Mouse (Mus musculus): Measurements from ENCODE around the gene Gpc2. TPM values are rescaled to one million over a fixed set of nuclear protein-coding genes. Genes with fewer than 3 reads are reported as not detected.

Gpc2 gene
- total RNA-seq, 4 experiments from 2014 or later: 0.10 to 0.22 TPM; not detected in 2

DNA sequence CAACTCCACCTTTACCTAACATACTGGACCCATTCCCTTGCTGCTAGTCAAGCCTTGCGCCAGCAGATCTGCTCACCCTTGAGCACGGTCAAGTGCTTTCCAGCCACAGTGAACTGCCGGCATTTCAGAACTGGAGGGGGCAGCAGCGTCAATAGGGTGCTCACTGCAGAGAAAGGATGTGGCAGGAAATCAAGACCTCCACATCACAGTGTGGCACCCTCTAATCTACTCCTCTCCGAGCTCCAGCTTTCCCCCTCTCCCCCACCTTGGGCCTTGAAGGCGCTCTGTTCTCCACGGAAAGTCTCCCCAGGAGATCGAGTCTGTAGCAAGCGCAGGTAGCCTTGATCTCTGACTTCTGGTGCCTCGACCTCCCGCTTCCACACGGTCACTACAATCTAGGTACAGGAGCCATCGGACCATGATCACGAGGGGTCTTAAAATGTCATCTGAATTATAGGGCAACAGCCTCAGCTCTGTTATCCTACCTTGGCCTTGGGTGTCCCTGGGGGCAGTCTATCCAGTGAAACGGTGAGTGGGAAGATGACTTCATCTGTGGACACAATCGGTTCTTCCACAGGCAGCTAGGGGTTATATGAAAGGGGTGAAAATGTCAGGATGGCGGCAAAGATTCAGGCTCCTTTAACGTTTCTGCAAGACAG, 17.1 kb downstream of the Gpc2 start:
- no peak for DNase-seq (ENCODE audit: low spot score in 2 of 2)

DNA sequence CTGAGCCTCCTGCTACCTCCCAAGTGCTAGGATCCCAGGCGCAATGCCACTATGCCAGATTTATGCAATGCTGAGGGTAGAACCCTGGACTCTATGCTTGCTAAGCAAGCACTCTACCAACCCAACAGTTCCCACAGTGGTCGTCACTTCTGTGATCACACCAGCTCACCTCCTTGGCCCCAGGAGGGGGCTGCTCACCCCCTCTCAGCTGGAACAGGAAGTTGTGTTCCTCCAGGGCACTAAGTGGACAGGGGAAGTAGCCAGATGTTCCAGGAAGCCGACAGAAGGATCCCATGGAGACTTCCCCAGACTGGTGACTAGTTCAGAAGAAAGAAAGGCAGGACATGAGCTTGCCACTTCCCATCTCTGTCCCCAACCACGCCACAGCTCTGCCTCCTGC, 17.8 kb downstream of the Gpc2 start:
- no peak for DNase-seq (ENCODE audit: low spot score in 2 of 2)

DNA sequence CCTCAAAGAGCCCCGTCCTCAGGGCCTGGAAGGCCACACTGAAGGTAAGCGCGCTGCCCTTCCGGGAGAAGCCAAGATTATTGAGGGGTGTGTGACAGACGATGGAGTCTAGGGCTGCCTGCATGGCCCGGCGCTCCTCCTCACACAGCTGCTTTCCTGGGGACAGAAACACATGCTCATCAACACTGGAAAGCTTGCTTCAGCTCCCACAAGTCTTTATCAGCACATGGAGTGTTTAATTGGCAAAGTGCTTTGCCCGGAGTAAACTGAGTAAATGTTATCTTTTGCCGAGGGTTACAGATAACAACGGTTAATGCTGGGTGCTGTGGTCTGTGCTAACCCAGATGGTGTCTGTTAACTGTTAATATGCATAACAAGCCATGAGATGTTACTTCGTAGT, 19.0 kb downstream of the Gpc2 start:
- no peak for DNase-seq (ENCODE audit: low spot score in 2 of 2)

DNA sequence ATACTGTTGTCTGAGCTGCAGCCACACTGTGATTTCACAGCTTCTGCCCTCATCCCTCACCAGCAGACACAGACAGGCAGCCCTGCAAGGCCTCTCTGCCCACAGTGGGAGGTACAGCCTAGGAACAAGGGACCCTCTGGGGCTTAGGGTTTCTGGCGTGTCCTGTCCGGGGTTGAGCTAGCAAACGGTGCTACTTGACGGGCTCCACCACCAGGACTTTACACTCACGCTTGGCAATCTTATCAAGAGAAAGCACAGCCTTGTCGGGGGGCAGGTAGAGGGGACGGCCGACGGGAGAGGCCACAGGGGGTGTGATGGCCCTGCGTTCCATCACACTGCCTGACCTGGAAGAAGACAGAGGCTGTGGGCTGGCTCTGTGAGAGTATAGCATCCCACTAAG, 19.8 kb downstream of the Gpc2 start:
- no peak for DNase-seq (ENCODE audit: low spot score in 2 of 2)

DNA sequence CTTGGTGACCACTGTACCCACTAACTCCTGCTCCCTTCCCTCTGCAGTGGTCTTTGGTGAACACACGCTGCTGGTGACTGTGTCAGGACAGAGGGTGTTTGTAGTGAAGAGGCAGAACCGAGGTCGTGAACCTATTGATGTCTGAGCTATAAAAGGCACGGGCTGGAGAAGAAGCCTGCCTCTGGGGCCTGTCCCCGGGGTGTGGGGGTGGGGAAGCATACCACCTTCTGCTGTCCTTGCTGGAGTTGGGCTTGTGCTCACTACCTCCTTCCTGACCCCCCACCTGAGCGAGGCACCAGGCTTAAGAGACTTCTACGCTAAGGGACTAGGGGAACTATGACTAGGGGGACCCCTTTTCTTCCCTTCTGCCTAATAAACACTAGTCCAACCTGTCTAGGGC, 20.8 kb downstream of the Gpc2 start:
- no peak for DNase-seq (ENCODE audit: low spot score in 2 of 2)

DNA sequence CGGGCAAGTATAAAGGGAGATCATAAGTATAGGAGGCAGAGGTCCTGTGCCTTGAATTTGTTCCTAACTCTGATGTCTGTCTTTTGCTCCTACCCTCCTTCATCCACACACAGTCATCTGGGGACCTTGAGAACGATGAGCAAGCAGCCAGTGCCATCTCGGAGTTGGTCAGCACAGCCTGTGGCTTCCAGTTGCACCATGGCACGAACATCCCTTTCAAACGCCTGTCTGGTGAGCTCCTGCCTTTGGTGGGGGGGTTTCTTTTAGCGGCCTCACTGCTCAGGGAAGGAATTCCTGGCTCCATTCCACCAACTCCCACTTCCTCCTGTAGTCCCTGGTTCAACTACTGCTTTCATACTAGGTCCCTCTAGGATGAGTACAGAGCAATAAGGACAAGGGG, 21.3 kb downstream of the Gpc2 start:
- DNase-seq (ENCODE audit: low spot score in 2 of 2): no peak

DNA sequence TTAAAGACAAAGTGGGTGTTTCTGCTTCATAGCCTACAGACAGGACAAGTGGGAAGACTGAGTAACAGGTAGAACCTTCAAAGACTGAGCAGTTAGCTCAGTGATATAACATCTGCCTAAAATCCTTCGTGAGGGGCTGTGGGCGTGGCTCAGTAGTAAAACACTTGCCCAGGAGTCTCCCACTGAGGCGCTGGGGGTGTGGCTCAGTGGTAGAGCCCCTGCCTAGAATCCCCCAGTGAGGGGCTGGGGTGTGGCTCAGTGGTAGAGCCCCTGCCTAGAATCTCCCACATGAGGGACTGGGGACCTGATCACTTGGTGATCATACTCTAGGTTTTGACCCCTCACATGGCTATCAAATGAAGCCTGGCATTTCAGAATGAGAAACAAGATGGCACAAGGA, 21.7 kb downstream of the Gpc2 start:
- no peak for DNase-seq (ENCODE audit: low spot score in 2 of 2)

DNA sequence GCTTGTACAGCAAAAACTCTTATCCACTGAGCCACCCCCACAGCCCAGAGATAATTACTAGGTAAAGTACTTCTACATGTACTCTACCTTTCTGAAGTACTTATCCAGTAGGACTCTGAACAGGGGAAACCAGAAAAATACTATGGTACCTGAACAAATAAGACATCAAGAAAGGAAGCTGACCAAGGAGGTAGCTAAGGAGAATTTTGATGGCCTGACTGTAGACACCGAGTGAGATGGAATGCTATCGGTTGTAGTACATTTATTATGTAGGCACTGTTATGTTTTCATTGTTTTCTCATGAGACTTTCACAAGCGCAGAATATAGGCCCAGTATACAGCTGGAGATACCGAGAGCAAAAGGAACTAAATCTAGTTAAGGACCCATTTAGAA, 22.2 kb downstream of the Gpc2 start:
- DNase-seq (ENCODE audit: low spot score in 2 of 2): no peak

DNA sequence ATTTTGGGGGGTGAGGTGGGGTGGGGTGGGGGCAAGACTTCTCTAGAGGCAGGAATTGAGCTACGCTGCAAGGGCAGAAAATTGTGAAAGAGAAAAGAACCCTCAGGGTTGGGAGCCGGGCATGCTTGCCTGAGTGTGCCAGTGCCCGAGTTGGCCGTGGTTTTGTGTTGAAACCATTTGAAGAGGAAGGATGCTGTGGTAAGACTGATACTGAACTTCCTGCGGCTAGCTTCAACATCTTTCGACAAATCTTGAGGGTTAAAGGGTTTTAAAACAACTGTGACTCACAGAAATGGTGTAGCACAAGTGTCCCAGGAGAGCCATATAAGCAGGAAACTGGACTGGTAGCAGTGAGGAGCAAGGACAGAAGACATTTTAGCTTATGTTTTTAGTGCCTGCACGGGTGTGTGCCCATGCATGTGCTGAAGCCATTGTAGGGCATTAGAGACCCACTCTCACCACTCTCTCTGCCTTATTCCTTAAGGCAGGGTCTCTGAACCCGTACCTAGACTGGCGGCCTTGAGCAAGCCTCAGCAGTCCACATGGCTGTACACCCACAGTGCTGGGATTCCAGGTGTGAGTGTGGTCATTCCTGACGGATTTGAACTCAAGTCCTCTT, 22.7 kb downstream of the Gpc2 start:
- DNase-seq (ENCODE audit: low spot score in 2 of 2): no peak

DNA sequence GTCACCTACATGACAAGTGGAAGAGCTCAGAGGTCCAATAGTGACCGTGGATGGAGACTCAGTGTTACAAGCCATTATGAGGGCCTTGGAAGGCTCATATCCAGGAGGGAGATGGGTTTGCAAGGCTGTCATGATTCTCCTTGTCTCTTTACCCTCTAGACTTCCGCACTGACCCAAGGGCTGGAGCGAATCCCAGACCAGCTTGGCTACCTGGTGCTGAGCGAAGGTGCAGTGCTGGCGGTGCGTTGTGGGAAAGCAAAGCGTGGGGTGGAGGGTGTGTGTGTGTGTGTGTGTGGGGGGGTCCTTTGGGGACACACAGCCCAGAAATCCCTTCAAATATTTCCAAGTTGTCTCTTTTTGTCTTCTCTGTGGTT, 23.7 kb downstream of the Gpc2 start:
- no peak for DNase-seq (ENCODE audit: low spot score in 2 of 2)

DNA sequence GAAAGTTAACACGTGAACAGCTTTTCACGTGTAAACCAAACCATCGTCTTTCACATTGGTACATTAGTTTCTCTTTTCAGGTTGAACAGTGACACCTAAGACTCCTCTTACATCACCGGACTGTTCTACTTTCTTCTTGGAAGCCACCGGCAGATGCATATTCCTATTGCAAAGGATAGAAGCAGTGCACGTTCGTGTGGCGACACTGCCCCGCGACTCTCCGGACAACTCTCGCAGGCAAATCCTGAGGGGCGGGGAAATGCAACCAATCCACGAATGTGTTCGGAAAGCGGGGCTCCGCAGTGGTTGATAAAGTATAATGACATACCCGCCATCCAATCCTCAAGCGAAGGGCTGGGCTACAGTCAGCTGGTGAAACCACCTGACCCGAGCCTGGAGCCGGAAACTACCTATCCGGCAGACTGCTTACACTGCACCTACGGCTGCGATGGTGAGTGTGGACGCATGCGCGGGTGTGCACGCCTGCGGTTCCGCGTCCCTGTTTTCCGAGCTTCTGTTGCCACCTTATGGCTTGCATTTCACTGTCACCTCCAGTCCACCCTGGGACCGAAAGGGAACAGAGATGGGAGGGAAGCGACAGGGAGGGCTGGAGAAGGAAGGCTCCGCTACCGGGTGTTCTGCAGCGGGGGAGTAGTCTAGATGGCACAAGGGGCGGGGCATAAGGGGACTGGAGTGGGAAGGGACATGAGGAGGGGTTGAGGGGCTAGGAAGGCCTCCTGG, 24.3 kb downstream of the Gpc2 start, which contains the start of gene Lamtor4:
Gene Lamtor4 (plus strand): TSS at position 130 of the 741 bp plus-strand sequence.
- peak; percentile 87 to 92 for DNase-seq (ENCODE audit: low spot score in 2 of 2)

DNA sequence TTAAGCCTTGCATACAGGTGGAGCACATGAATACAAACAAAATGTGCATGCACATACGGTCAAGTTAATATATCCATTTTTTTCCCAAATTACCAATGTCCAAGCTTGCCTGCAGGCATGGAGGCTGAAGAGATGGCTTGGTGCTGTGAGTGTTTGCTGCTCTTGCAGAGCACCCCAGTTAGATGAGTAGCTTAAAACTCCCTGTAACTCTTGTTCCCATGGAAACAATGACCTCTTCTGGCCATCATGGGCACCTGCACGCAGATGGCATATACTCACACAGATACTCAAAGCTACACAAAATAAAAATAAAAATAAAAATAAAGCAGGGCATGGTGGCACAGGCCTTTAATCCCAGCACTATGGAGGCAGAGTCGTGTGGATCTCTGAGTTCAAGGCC, 26.7 kb downstream of the Gpc2 start:
- DNase-seq (ENCODE audit: low spot score in 2 of 2): no peak

DNA sequence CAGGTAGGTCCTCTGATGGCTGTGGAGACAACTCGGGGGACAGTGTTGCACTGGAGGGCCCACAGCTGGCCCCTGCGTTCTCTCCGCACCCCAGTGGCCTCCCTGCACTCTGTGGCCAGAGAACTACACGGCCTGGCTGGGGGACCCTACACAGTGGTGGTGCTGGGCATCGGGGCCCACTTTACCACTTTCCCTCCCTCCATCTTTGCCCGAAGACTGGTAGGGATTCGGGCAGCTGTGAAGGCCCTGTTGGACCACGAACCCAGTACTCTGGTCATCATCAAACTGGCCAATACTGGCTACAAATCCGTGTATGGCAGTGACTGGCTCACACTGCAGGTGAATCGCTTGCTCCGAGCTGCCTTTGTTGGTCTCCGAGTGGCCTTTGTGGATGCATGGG, 28.7 kb downstream of the Gpc2 start:
- DNase-seq (ENCODE audit: low spot score in 2 of 2): no peak

DNA sequence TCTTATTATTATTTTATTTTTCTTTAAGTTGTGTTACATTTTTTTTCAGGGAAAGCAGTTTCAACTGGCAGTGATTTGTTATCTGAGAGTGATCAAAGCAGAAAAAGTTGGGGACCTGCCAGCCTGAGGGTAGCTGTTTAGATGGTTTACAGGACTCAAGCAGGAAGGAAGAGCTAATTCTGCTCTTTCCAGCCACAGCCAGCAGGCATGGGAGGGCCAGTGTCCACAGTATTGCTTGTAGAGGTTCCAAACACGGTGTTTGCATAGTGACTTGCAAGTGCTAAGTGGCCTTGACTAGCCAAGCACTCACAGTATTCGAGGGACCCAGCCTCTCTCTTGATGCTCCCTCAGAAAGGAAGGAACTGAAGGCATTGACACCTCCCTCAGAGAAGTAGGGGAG, 38.3 kb downstream of the Gpc2 start:
- no peak for DNase-seq (ENCODE audit: low spot score in 2 of 2)

DNA sequence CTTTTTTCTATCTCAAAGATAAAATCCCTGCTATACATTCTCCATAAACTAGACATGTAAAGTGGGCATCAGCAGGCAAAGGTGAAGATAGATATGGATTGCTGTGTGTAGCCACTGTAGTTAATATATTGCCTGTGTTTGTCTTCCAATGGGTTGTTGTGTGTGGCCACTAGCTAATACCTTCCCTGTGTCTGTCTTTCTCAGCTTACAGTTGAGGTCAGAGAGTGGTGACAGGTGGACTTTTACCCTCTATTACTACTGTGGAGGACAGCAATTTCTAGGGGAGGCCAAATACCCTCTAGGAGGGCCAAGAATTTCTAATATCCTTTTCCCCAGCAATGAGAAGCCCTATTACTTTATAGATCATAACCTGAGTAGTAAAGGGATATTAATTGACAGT, 45.6 kb downstream of the Gpc2 start:
- DNase-seq (ENCODE audit: low spot score in 2 of 2): no peak

DNA sequence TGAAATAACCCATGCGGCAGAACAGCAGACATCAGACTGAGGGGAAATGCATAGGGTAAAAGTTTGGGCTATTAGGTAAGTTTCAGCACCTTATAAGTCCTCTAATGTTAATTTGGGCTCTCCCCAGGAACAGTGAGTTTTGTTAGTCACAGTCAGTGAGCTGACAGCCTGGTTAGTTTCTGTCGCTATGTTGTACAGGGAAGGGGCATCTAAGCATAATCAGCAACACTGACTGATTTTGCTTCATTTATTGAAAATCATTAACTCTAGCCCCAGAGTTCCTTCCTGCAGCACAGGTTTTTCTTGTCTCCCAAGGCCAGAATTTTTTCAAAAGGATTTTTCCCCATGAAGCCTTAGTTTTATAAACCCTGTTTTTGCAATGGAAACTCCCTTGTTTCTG, 46.0 kb downstream of the Gpc2 start:
- no peak for DNase-seq (ENCODE audit: low spot score in 2 of 2)

DNA sequence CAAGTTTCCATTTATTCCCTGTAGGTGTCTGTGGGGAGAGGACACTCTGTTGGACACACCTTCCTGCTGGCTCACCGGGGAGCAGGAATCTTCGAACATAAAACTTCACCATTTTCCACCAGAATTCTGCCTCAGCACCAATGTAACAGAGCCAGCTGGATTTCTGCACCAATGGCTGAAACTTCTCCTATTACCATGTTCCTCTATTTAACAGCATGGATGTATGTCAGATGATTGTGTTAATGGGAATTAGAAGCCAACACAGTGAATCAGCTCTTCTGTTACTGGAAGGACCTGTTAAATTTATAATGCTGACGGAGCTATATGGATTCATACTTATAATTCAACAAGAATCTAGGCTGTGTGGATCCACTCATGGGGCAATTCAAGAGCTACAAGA, 50.3 kb downstream of the Gpc2 start:
- no peak for DNase-seq (ENCODE audit: low spot score in 2 of 2)

DNA sequence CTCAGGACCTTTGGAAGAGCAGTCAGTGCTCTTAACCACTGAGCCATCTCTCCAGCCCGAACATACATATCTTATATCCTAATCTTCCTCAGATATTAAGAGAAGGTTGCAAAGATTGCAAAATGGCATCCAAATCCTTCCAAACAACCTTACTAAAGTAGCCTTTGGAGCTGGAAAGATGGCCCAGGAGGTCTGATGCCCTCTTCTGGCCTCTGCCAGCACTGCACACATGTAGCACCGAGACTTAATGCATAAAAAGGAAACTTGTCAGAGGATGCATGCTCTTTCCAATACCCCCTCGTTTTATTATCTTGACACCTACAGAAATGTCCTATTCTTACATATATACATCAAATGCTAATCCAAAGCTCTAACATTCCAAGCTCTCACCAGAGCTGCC, 51.8 kb downstream of the Gpc2 start:
- no peak for DNase-seq (ENCODE audit: low spot score in 2 of 2)

DNA sequence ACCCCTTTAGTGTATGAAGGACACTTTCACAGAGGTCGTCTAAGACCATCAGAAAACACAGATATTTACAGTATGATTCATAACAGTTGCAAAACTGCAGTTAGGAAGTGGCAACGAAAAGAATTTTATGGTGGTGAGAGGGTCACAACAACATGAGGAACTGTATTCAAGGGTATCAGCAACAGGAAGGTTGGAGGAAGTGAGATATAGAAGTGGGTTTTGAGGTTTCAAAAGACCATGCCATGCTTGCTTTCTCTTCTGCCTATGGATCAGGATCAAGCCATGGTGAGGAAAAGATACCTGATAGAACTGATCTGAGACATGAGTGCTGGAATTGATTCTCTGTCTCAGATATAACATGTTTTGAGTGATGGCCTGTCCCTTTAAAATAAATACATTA, 52.4 kb downstream of the Gpc2 start:
- DNase-seq (ENCODE audit: low spot score in 2 of 2): no peak

DNA sequence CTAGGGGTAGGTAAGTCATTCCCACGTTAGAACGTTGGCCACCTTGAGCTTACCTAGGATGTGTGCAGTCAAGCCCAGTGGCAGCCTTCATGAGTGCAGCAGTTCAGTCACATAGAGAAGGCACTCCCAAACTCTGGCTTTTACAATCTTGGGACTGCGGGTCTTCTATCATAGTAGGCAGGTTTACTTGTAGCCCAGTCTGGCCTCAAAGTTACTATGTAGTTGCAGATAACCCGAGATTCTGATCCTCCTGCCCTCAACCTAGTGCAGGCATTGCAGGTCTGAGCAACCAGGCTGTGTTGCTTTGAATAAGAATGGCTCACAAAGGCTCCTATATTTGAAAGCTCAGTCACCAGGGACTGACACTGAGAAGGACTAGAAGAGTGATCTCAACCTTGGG, 53.3 kb downstream of the Gpc2 start:
- no peak for DNase-seq (ENCODE audit: low spot score in 2 of 2)

DNA sequence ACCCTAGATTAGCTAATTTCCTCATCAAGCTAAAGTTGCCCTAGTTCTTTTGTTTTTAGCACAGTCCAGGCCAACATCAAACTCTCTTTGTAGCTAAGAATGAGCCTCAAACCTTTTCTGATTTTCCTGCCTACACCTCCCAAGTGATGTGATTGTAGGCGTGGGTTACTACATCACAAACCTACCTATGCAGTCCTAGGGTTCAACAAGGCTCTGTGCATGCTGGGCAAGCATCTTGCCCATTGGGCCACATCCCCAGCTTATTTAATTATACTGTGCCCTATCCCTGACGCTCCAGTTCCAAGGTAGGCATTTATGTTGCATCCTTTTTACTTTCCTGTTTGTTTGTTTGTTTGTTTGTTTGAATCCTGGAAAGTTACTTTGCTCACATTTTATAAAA, 54.1 kb downstream of the Gpc2 start, which contains the start of gene Nxpe5:
Gene Nxpe5 (plus strand): TSS at position 199 of the 400 bp plus-strand sequence.
- DNase-seq (ENCODE audit: low spot score in 2 of 2): no peak

Measured in gastrocnemius, adult 8-10 months (tissue).